Mouse (Mus musculus) erythroblast, embryonic 14.5 days (primary cell): ENCODE data around the gene Pld5.

Source experiments
- GATA1 ChIP-seq: IDR thresholded peaks from 2 replicates; pipeline ENCODE4 v1.6.1; 2012; ENCODE audit warnings: low read length, inconsistent platforms, mixed read lengths
- TAL1 ChIP-seq: IDR thresholded peaks from 3 replicates; pipeline ENCODE4 v1.6.1; 2012; ENCODE audit warnings: low read length, inconsistent platforms, mixed read lengths

DNA sequence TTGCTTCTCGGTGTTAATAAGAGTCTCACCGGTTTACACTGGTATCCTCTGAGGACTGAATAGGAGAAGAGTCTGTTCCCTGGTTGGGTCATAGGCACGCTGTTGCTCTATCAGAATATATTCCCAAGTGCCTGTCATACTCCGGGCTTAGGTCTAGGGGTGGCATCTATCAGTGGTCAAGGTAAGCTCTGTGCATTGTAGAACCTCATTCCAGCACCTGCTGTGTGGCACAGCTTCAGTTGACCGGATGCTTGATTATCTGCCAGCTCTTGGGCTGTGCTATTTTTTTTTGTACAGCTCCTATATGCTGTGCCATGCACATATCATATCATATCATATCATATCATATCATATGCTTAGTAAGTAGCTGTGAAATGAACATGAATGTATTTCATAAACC lies 286.7 kb downstream of the Pld5 start:
- TF ChIP-seq GATA1 (no peak), TAL1 (no peak)
